10 mouse cellular contexts compared by ENCODE assay signal in the genomic region with DNA sequence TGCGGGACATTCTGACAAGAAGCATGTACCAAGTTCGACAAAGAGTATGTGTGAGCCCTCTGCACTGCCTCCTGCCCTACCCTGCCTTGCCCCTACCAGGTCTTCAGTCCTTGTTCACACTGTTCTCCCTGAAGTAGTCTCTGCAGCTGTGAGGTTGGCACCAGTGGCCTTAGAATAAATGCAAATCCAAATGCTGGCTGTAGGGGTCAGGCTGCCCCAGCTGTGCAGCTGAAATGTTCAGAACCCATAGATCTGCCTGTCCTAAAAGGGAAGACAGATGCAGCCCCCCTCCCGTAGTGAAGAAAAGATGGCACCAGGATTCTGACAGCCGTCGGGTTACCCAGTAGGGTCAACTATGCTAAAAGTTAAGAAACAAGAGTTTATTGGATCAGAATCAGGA. TPM values are rescaled to one million over a fixed set of nuclear protein-coding genes. Genes with fewer than 3 reads are reported as not detected.
DNase-seq lines count a peak whose midpoint lies in the region; ATAC-seq lines count a peak whose summit lies in the region.
"Had no signal": no experiment of that assay in that cellular context is flagged by ENCODE, and none has a peak within 500 bp of the region (broad histone marks: within the 10 kb centered on the region; RNA-seq: fewer than 3 reads in every experiment).

No protein-coding gene starts in this region.

- WGBS in heart, embryonic 16.5 days: 67% methylated on average over 5 of the region's 5 CpGs
- WGBS in heart, embryonic 12.5 days: 71% methylated on average over 5 of the region's 5 CpGs
- WGBS in neural tube, embryonic 11.5 days: 82% methylated on average over 5 of the region's 5 CpGs

- no peaks in the 10 kb centered on the region for H3K36me3 ChIP-seq in heart, embryonic 16.5 days (ENCODE audit: control insufficient read depth, insufficient read depth)
- H3K36me3 ChIP-seq in heart, embryonic 12.5 days: no peaks in the 10 kb centered on the region
- no peaks in the 10 kb centered on the region for H3K36me3 ChIP-seq in neural tube, embryonic 11.5 days (ENCODE audit: control insufficient read depth, insufficient read depth, low read length)

- DNase-seq in neural tube, embryonic 11.5 days (ENCODE audit: low spot score): peak; percentile 13
- no peak for DNase-seq in neural tube, embryonic 10.5 days (ENCODE audit: extremely low spot score, low spot score)
- DNase-seq in retina, embryonic 14.5 days (ENCODE audit: low spot score): peak; percentile 32
- DNase-seq in layer of hippocampus, postnatal 10 days (ENCODE audit: low spot score in 2 of 2): no peak

- H3K4me1 ChIP-seq in heart, embryonic 16.5 days (ENCODE audit: control insufficient read depth, insufficient read depth, low read length): no peaks in the 10 kb centered on the region
- H3K4me1 ChIP-seq in heart, embryonic 12.5 days (replicated peaks): no peaks in the 10 kb centered on the region
- no peaks in the 10 kb centered on the region for H3K4me1 ChIP-seq in neural tube, embryonic 11.5 days (ENCODE audit: control insufficient read depth, insufficient read depth, low read length)

- H3K4me2 ChIP-seq in heart, embryonic 16.5 days (ENCODE audit: low read depth, low read length): no peak overlapping the region
- H3K4me2 ChIP-seq in heart, embryonic 12.5 days: no peak overlapping the region
- no peak overlapping the region for H3K4me2 ChIP-seq in neural tube, embryonic 11.5 days (ENCODE audit: low read depth)

- no peak overlapping the region for H3K9ac ChIP-seq in heart, embryonic 16.5 days (ENCODE audit: low read length)
- no peak overlapping the region for H3K9ac ChIP-seq in heart, embryonic 12.5 days
- H3K9ac ChIP-seq in neural tube, embryonic 11.5 days (ENCODE audit: low read length): no peak overlapping the region

- H3K9me3 ChIP-seq in heart, embryonic 16.5 days (replicated peaks; ENCODE audit: control insufficient read depth, low read length): no peaks in the 10 kb centered on the region
- H3K9me3 ChIP-seq in heart, embryonic 12.5 days (replicated peaks): no peaks in the 10 kb centered on the region
- H3K9me3 ChIP-seq in neural tube, embryonic 11.5 days (ENCODE audit: control insufficient read depth, low read length): no peaks in the 10 kb centered on the region

- no peak overlapping the region for H3K4me3 ChIP-seq in heart, embryonic 16.5 days (ENCODE audit: low read length)
- H3K4me3 ChIP-seq in heart, embryonic 12.5 days: no peak overlapping the region
- H3K4me3 ChIP-seq in neural tube, embryonic 11.5 days (ENCODE audit: low read depth, low read length): no peak overlapping the region
- H3K4me3 ChIP-seq: erythroblast, embryonic 14.5 days had no signal

- no peak overlapping the region for H3K27ac ChIP-seq in heart, embryonic 16.5 days (ENCODE audit: low read length)
- H3K27ac ChIP-seq in heart, embryonic 12.5 days (ENCODE audit: poor library complexity, severe bottlenecking): no peak overlapping the region
- no peak overlapping the region for H3K27ac ChIP-seq in neural tube, embryonic 11.5 days (ENCODE audit: low read depth, low read length)

- ATAC-seq in heart, embryonic 16.5 days (replicated peaks; ENCODE audit: extremely low read depth, insufficient read depth, low FRiP score): peak; percentile 37; the same call in 1 of the 2 replicates
- ATAC-seq in heart, embryonic 12.5 days (ENCODE audit: insufficient number of reproducible peaks, low FRiP score): no peak
- ATAC-seq in neural tube, embryonic 11.5 days (ENCODE audit: insufficient read depth, low FRiP score, low TSS enrichment): no peak
- ATAC-seq in common myeloid progenitor, adult 5-6 weeks (replicated peaks; ENCODE audit: low read depth, poor library complexity, severe bottlenecking): peak; percentile 72; the same call in 1 of the 2 replicates
- ATAC-seq in cerebellum, adult (ENCODE audit: insufficient number of reproducible peaks, low FRiP score, low TSS enrichment): no peak

- H3K27me3 ChIP-seq in heart, embryonic 16.5 days (ENCODE audit: control insufficient read depth, insufficient read depth, low read length): no peaks in the 10 kb centered on the region
- 0 out of 2 replicates have a peak, but pooled peaks cover 3% of the 10 kb centered on the region for H3K27me3 ChIP-seq in heart, embryonic 12.5 days (replicated peaks)
- no peaks in the 10 kb centered on the region for H3K27me3 ChIP-seq in neural tube, embryonic 11.5 days (ENCODE audit: control insufficient read depth, insufficient read depth, low read length)

RNA-seq across cellular contexts. Expression of gene Slc9a4, which starts 39.2 kb away (rescaled TPM):
- polyA plus RNA-seq in heart, embryonic 16.5 days (2015; fragmentation: Nextera tagmentation; extraction: Ambion mirVana): 0.09 TPM in 1 of 2 replicates, not detected in the other
- polyA plus RNA-seq in heart, embryonic 12.5 days (2016; fragmentation: Nextera tagmentation; extraction: Ambion mirVana): not detected in 2 replicates
- polyA plus RNA-seq in neural tube, embryonic 11.5 days (2014; fragmentation: Nextera tagmentation; extraction: Ambion mirVana): not detected in 2 replicates
- not detected in 2 replicates for total RNA-seq in common myeloid progenitor, adult 5-6 weeks (2017)
- total RNA-seq in layer of hippocampus, postnatal 10 days (2021): 10 to 100 TPM in 1 of 2 experiments, 1 to 10 TPM in 1; 6.2 to 11.4 TPM
- total RNA-seq: MEL had no signal
- polyA plus RNA-seq: erythroblast, embryonic 14.5 days had no signal

Comparison
In these comparisons a context has a peak if more than half of its experiments do, and no peak if none do; other contexts are left out.
1. ATAC-seq: peak in heart, embryonic 16.5 days (single experiment) and common myeloid progenitor, adult 5-6 weeks (single experiment); none in heart, embryonic 12.5 days (single experiment), neural tube, embryonic 11.5 days (single experiment) and cerebellum, adult (single experiment).
2. DNase-seq: peak in neural tube, embryonic 11.5 days (single experiment) and retina, embryonic 14.5 days (single experiment); none in neural tube, embryonic 10.5 days (single experiment) and layer of hippocampus, postnatal 10 days (0 of 2).